Mouse (Mus musculus): ENCODE results near the gene Slc7a8.

- no peak for TF ChIP-seq GATA1 (IDR thresholded peaks at IDR 0.05; ENCODE audit: low read length)
- no peak for TF ChIP-seq TAL1 (IDR thresholded peaks at IDR 0.05; ENCODE audit: low read length)
Observed at GRCm38 (mm10) chr14:54777893-54778292, 3.9 kb downstream of the Slc7a8 start.

Measured in erythroblast, embryonic 14.5 days (primary cell).